Mouse (Mus musculus) right cerebral cortex, postnatal 4 days (tissue): ENCODE results near the gene Gnb4.

Experiments used
- DNase-seq: peaks from one replicate; pipeline ENCODE4 v3.0.0-alpha.2; 2022

The Gnb4 gene

GRCm38 (mm10) chr3:32611606-32612170 lies 4.7 kb downstream of the Gnb4 start:
- no peak for DNase-seq

GRCm38 (mm10) chr3:32610560-32610959 lies 5.8 kb downstream of the Gnb4 start:
- DNase-seq, result peak; percentile 44

- DNase-seq, result no peak
Measured at GRCm38 (mm10) chr3:32609233-32609632, 7.2 kb downstream of the Gnb4 start.

GRCm38 (mm10) chr3:32601055-32601454 lies 15.3 kb downstream of the Gnb4 start:
- DNase-seq, result no peak

- no peak for DNase-seq
Measured at GRCm38 (mm10) chr3:32599328-32599727, 17.1 kb downstream of the Gnb4 start.

- no peak for DNase-seq
Measured at GRCm38 (mm10) chr3:32595080-32595479, 21.3 kb downstream of the Gnb4 start.

- DNase-seq, result no peak
Measured at GRCm38 (mm10) chr3:32586274-32586673, 30.1 kb downstream of the Gnb4 start.

GRCm38 (mm10) chr3:32583489-32583888 lies 32.9 kb downstream of the Gnb4 start:
- no peak for DNase-seq

- DNase-seq, result no peak
Measured at GRCm38 (mm10) chr3:32581911-32582310, 34.5 kb downstream of the Gnb4 start.

GRCm38 (mm10) chr3:32580738-32581137 lies 35.6 kb downstream of the Gnb4 start:
- no peak for DNase-seq

GRCm38 (mm10) chr3:32578772-32579171 lies 37.6 kb downstream of the Gnb4 start:
- no peak for DNase-seq

GRCm38 (mm10) chr3:32575151-32575550 lies 41.2 kb downstream of the Gnb4 start:
- DNase-seq, result no peak

GRCm38 (mm10) chr3:32573881-32574280 lies 42.5 kb downstream of the Gnb4 start:
- no peak for DNase-seq

GRCm38 (mm10) chr3:32573086-32573485 lies 43.3 kb downstream of the Gnb4 start:
- DNase-seq, result no peak

- DNase-seq, result no peak
Measured at GRCm38 (mm10) chr3:32563401-32563800, 53.0 kb downstream of the Gnb4 start.

- peak; percentile 12 for DNase-seq
Measured at GRCm38 (mm10) chr3:32553061-32553460, 63.3 kb downstream of the Gnb4 start.

- no peak for DNase-seq
Measured at GRCm38 (mm10) chr3:32538091-32538490, 78.3 kb downstream of the Gnb4 start.

- peak; percentile 7 for DNase-seq
Measured at GRCm38 (mm10) chr3:32537556-32537955, 78.8 kb downstream of the Gnb4 start.

- no peak for DNase-seq
Measured at GRCm38 (mm10) chr3:32535692-32536091, 80.7 kb downstream of the Gnb4 start.
